Mouse (Mus musculus): ENCODE data around the gene Tfap2a. TPM values are rescaled to one million over a fixed set of nuclear protein-coding genes. Genes with fewer than 3 reads are reported as not detected.

Gene Tfap2a
- polyA plus RNA-seq, 1 experiment from 2014 or later: 0.19 TPM

DNA sequence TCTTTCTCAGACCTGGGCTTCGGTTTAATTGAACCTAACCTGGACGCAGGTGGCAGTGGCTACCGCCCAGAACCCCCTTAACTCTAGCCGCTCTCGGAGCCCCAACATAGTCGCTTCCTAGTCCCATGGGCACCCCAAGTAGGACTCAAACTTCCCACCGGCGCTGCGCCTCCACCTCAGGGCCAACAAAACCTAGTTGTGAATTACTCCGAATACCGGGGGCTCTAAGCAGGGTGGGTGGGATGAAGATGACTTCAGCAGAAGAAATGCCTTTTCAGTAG lies 28.2 kb downstream of the Tfap2a start:
- no peaks in the 10 kb centered on the region for H3K9me3 ChIP-seq (replicated peaks)
- H3K27me3 ChIP-seq (replicated peaks): peaks cover 94% of the 10 kb centered on the region
- no peak overlapping the region for H3K4me2 ChIP-seq
- H3K9ac ChIP-seq: no peak overlapping the region
- H3K4me3 ChIP-seq: no peak overlapping the region
- no peaks in the 10 kb centered on the region for H3K36me3 ChIP-seq
- ATAC-seq (ENCODE audit: insufficient number of reproducible peaks, low FRiP score): no peak
- peaks cover 3% of the 10 kb centered on the region; the same call in 1 of the 2 replicates for H3K4me1 ChIP-seq (replicated peaks)
- WGBS: 2% methylated on average over 11 of the region's 11 CpGs
- no peak overlapping the region for H3K27ac ChIP-seq (ENCODE audit: poor library complexity, severe bottlenecking)

DNA sequence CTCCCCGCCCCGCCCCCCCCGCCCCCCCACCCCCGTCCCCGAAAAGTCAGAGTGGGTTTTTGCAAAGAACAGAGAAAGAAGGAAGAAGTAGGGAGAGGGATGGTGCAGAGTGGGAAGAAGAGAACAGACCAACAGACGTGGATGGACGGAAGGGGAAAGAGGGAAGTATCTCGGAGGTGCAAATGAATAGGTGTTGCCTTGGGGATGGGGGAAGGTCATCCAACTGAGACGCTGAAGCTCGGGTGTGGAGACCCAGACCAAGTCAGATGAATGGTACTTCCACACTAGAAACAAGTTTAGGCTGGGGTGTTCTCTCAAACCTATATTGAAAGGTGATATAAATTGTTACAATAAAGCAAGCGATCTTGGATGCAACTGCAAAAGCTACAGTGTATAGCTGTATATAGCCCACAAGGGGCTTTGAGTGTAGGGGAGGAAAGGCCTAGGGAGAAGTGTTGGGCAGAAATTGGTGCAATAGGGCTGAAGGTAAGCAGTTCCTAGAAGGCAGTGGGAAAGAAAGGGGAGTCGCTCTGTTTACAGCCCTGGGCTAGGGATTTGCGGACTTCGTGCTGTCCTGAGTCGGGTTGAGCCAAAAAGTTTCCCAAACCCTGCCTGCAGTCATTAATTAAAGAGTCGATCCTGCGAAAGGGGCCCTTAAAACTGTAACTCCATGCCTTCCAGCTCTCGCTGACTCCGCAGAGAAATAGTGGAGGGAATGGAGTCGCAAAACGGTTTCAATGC lies 28.7 kb downstream of the Tfap2a start:
- no peak overlapping the region for H3K27ac ChIP-seq (ENCODE audit: poor library complexity, severe bottlenecking)
- no peaks in the 10 kb centered on the region for H3K36me3 ChIP-seq
- WGBS: 1% methylated on average over 21 of the region's 21 CpGs
- peak overlapping the region; percentile 33 for H3K4me2 ChIP-seq
- H3K9me3 ChIP-seq (replicated peaks): no peaks in the 10 kb centered on the region
- H3K4me3 ChIP-seq: peak overlapping the region; percentile 8
- no peak for ATAC-seq (ENCODE audit: insufficient number of reproducible peaks, low FRiP score)
- H3K9ac ChIP-seq: no peak overlapping the region
- peaks cover 7% of the 10 kb centered on the region for H3K4me1 ChIP-seq (replicated peaks)
- peaks cover 94% of the 10 kb centered on the region for H3K27me3 ChIP-seq (replicated peaks)

DNA sequence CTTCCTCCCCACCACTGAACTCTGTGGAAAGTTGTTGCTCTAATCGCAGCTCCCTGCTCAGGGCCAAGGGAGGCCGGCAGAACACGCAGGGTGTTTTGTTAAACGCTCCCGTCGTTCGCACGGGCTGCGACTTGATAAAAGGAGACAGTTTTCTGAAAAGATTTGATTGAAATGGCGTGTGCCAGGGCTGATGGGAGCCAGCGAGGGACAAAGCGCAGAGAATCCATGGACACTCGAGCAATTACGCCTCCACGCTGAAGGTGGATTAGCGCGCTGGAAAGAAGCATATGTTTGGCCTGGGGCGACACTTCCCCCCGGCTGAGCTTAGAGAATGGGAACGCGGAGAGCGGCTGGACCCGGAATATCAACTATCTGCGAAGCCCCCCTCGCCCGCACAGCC lies 29.3 kb downstream of the Tfap2a start:
- Histone ChIP-seq H3K4me1 (replicated peaks) (peaks cover 13% of the 10 kb centered on the region), H3K4me3 (peak overlapping the region; percentile 8), H3K27me3 (replicated peaks) (peaks cover 95% of the 10 kb centered on the region), H3K36me3 (no peaks in the 10 kb centered on the region), H3K4me2 (peak overlapping the region; percentile 33), H3K9ac (no peak overlapping the region), H3K9me3 (replicated peaks) (no peaks in the 10 kb centered on the region), H3K27ac (ENCODE audit: poor library complexity, severe bottlenecking) (no peak overlapping the region)
- WGBS: under 1% methylated on average over 26 of the region's 26 CpGs
- ATAC-seq (ENCODE audit: insufficient number of reproducible peaks, low FRiP score): no peak

DNA sequence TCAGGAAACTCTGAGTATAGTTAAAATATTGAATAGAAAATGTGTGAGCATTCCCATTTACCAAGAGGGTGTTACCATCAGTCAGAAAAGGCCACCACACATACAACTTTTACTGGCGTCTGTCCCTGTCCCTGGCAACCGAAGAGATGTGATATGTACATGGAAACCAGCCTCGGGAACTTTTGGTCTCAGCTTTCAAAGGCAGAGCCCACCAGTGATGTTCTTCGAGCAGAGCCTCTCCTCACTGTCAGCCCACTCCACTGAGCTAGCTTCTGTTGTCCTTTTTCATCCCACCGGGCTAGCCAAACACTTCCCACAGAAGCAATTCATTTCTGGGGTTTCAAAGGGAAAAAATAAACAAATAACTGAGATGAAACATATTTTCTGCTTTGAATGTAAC lies 29.9 kb downstream of the Tfap2a start:
- Histone ChIP-seq H3K4me3 (no peak overlapping the region), H3K27ac (ENCODE audit: poor library complexity, severe bottlenecking) (no peak overlapping the region), H3K4me2 (no peak overlapping the region), H3K4me1 (replicated peaks) (peaks cover 15% of the 10 kb centered on the region), H3K9ac (no peak overlapping the region), H3K9me3 (replicated peaks) (no peaks in the 10 kb centered on the region), H3K27me3 (replicated peaks) (peaks cover 95% of the 10 kb centered on the region), H3K36me3 (no peaks in the 10 kb centered on the region)
- ATAC-seq (ENCODE audit: insufficient number of reproducible peaks, low FRiP score): no peak
- WGBS: 2% methylated on average over 5 of the region's 5 CpGs

DNA sequence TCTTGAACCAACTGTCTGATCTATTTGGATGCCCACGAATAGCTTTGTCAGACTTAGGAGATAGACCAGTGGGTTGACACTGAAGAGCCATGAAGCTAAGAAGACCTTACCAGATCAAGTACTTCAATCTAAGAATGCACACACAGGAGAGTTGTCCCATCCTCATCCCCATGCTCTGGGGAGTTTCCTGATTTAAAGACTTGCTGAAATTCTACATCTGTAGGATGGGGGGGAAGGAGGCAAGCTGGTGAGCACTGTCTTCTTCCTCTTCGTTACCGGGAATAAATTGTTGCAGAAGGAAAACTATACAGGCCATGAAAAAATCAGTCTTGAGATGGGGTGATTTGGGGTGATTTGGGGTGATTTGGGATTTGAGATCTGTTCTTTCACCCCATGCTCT lies 30.5 kb downstream of the Tfap2a start:
- Histone ChIP-seq H3K4me3 (no peak overlapping the region), H3K4me2 (no peak overlapping the region), H3K27ac (ENCODE audit: poor library complexity, severe bottlenecking) (no peak overlapping the region), H3K4me1 (replicated peaks) (peaks cover 15% of the 10 kb centered on the region), H3K9ac (no peak overlapping the region), H3K36me3 (no peaks in the 10 kb centered on the region), H3K27me3 (replicated peaks) (peaks cover 98% of the 10 kb centered on the region), H3K9me3 (replicated peaks) (no peaks in the 10 kb centered on the region)
- WGBS: 1% methylated on average over 3 of the region's 3 CpGs
- no peak for ATAC-seq (ENCODE audit: insufficient number of reproducible peaks, low FRiP score)

DNA sequence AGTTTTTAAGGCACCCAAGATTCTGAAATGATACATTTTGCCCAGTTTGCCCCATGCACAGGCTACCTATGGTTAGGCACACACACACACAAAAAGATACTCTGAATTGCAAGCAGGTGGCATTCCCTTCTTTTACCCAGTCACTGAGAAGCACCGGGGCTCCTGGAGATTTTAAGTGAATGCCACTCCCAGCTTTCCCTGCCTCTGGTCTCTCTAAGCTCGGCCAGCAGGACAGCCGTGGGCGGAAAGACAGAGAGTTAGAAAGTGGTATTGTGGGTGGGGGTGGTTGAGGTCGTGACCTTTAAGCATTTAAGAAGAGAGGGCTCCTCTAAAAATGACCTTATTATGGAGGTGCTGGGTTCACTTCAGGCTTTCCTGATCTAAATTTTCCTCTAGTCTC lies 31.6 kb downstream of the Tfap2a start:
- Histone ChIP-seq H3K9me3 (replicated peaks) (no peaks in the 10 kb centered on the region), H3K4me3 (no peak overlapping the region), H3K27ac (ENCODE audit: poor library complexity, severe bottlenecking) (no peak overlapping the region), H3K27me3 (replicated peaks) (peaks cover 99% of the 10 kb centered on the region), H3K4me1 (replicated peaks) (peaks cover 15% of the 10 kb centered on the region), H3K36me3 (no peaks in the 10 kb centered on the region), H3K4me2 (no peak overlapping the region), H3K9ac (no peak overlapping the region)
- no peak for ATAC-seq (ENCODE audit: insufficient number of reproducible peaks, low FRiP score)
- WGBS: 4% methylated on average over 5 of the region's 5 CpGs

DNA sequence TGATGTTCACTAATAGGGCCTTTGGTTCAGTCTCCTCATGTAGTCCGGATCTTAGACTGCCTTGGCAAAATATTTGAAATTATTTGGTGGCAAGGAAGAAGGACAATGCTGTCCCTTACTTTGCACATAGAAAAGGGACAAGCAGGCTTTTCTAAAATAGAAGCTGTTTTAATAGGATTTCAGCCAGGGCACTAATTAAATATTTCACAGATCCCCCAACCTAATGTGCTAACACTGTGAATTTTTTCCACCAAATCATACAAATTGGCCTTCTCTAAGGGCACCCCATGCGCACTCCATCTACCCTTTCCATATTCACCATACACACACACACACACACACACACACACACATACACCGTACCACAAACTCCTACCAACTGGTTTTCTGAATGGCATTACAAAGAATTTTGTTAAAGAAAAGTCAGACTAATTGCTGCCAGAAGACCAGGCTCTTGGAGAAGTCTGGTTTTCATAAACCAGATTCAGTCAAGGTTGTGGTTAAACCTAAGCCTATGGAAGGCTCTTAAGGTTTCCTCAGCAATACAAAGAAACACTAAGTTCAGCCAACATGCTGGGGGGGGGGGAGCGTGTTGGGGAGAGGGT lies 32.3 kb downstream of the Tfap2a start:
- 10% methylated on average over 4 of the region's 4 CpGs for WGBS
- Histone ChIP-seq H3K4me3 (no peak overlapping the region), H3K9ac (no peak overlapping the region), H3K4me2 (no peak overlapping the region), H3K27ac (ENCODE audit: poor library complexity, severe bottlenecking) (no peak overlapping the region), H3K4me1 (replicated peaks) (peaks cover 15% of the 10 kb centered on the region), H3K27me3 (replicated peaks) (peaks cover 99% of the 10 kb centered on the region), H3K9me3 (replicated peaks) (no peaks in the 10 kb centered on the region), H3K36me3 (no peaks in the 10 kb centered on the region)
- no peak for ATAC-seq (ENCODE audit: insufficient number of reproducible peaks, low FRiP score)

DNA sequence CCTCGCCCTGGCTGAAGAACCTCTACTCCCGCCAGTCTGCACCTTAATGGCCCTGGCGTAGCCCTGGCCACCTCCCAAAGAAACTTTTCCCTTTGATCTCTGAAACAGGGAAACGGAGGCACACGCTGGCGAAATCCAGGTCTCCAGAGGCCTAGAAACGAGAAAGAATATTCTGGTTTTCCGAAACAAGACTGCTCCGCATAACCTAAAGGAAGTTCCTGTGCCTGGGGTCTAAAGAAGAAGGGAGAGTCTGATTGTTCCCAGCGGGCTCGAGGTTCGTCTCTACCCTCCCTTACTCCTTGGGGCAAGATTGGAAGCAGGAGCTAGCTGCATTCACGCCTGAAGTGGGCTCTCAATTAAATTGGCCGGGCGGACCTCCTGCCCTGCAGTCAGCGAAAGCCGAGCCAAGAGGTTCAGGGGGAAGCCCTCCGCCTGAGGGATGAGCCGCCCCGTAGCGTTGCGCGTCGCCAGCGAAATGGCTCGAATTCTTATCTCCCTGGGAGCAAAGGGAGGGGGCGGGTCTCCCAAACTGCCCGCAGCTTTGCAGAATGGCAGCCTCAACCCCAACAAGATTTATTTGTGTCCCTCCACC lies 33.2 kb downstream of the Tfap2a start:
- under 1% methylated on average over 28 of the region's 28 CpGs for WGBS
- no peaks in the 10 kb centered on the region for H3K9me3 ChIP-seq (replicated peaks)
- H3K36me3 ChIP-seq: no peaks in the 10 kb centered on the region
- peak overlapping the region; percentile 58 for H3K4me2 ChIP-seq
- H3K4me1 ChIP-seq (replicated peaks): peaks cover 15% of the 10 kb centered on the region
- H3K4me3 ChIP-seq: peak overlapping the region; percentile 32; the same call in 1 of the 2 replicates
- ATAC-seq (ENCODE audit: insufficient number of reproducible peaks, low FRiP score): no peak
- peaks cover 99% of the 10 kb centered on the region for H3K27me3 ChIP-seq (replicated peaks)
- no peak overlapping the region for H3K27ac ChIP-seq (ENCODE audit: poor library complexity, severe bottlenecking)
- no peak overlapping the region for H3K9ac ChIP-seq

DNA sequence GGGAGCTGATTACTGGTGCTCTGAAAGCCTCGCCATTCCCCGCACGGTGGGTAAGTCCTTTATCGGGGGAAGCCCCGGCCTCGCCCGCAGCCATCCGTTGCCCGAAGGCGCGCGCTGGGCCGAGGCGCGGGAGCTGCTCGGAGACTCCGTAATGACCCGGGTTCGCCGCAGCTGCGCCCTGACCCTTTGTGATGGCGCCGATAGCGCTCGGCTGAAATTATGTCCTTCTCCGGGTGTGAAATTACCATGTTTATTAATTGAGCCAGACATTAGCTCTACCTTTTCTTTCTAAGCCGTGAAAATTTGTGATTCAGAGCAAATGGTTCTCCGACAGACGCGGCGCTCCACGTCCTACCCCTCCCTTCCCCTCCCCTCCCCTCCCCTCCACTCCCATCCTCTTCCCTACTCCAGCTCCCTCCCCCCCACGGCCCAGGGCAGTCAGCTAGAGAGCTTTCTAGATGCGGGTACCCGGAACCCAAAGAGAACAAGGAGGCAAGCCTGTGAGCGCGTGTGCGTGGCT lies 34.1 kb downstream of the Tfap2a start:
- H3K27me3 ChIP-seq (replicated peaks): peaks cover 95% of the 10 kb centered on the region
- no peaks in the 10 kb centered on the region for H3K9me3 ChIP-seq (replicated peaks)
- peaks cover 15% of the 10 kb centered on the region for H3K4me1 ChIP-seq (replicated peaks)
- H3K27ac ChIP-seq (ENCODE audit: poor library complexity, severe bottlenecking): no peak overlapping the region
- WGBS: under 1% methylated on average over 38 of the region's 38 CpGs
- peak overlapping the region; percentile 32 for H3K4me3 ChIP-seq
- H3K9ac ChIP-seq: no peak overlapping the region
- H3K36me3 ChIP-seq: no peaks in the 10 kb centered on the region
- ATAC-seq (ENCODE audit: insufficient number of reproducible peaks, low FRiP score): no peak
- H3K4me2 ChIP-seq: peak overlapping the region; percentile 58

DNA sequence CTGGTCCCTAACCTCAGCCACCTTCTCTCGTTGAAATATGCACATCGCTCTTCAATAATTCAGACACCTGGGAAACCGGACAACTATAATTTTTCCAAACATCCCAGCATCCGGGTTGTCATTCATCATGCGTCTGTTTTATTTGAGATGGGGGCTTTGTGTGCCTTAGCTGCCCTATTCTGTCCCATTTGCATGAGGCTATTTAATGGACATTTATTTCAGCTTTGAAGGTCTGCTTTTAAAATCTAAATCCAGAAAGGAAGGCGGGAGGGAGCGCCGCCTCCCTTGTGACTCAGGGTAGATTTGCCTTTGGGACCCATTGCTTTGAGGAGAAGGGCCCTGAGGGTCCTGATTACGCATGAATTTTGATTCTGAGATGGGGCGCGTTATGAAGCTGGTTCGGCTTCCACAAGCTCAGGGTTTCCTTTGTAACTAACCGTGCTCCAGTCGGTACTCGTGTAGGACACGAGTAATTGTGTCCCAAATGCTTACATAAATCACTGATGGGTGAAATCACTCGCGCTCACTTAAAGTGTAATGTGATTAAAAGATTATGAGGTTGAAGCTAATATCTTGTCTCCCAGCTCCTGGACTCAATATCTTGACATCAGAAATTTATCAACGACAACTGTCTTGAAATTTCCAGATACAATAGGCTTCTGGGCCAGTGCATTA lies 34.9 kb downstream of the Tfap2a start:
- Histone ChIP-seq H3K4me1 (replicated peaks) (peaks cover 15% of the 10 kb centered on the region), H3K4me3 (no peak overlapping the region), H3K9ac (no peak overlapping the region), H3K36me3 (no peaks in the 10 kb centered on the region), H3K9me3 (replicated peaks) (no peaks in the 10 kb centered on the region), H3K4me2 (no peak overlapping the region), H3K27ac (ENCODE audit: poor library complexity, severe bottlenecking) (no peak overlapping the region), H3K27me3 (replicated peaks) (peaks cover 88% of the 10 kb centered on the region)
- no peak for ATAC-seq (ENCODE audit: insufficient number of reproducible peaks, low FRiP score)
- 1% methylated on average over 19 of the region's 19 CpGs for WGBS

Data from heart, embryonic 12.5 days (tissue).